Mouse (Mus musculus) cerebellum, adult 9-10 months (tissue): ENCODE measurements around the gene Lag3.

ENCODE experiments used
- DNase-seq: peaks from one replicate; pipeline ENCODE4 v3.0.0; 2022

The Lag3 gene

GRCm38 (mm10) chr6:124858561-124859318 lies 52.8 kb downstream of the Lag3 start:
- DNase-seq: peak; percentile 54

DNA sequence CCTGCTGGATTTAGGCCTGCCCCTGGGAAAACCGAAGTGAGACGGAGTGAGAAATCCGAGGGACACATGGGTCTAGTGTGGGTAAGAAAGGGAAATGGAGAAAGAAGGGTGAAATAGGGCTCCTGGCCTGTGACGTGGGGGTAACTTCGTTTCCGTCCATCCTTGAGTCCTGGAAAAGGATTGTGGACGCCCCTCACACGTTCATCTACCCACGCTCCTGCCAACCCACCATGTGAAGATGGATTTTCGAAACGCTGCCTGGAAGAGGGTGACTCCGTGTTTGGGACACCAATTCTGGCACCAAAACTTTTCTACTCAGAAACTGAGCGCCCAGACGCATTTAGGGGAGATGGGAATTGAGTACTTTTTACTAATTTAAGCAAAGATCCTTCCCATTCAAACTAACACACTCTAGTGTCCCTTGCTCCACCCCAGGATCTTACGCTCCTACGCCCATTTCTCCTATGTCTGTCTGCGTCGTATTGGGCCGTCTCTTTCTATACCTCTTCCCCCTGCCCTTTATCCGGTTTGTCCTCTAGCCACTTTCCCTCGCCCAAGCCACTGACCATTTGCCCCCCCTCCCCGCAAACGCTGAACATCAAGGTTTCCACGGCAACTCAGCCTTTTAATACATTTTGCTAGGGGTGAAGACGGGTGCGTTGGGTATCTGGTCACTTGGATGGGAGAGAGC lies 53.5 kb downstream of the Lag3 start:
- no peak for DNase-seq

DNA sequence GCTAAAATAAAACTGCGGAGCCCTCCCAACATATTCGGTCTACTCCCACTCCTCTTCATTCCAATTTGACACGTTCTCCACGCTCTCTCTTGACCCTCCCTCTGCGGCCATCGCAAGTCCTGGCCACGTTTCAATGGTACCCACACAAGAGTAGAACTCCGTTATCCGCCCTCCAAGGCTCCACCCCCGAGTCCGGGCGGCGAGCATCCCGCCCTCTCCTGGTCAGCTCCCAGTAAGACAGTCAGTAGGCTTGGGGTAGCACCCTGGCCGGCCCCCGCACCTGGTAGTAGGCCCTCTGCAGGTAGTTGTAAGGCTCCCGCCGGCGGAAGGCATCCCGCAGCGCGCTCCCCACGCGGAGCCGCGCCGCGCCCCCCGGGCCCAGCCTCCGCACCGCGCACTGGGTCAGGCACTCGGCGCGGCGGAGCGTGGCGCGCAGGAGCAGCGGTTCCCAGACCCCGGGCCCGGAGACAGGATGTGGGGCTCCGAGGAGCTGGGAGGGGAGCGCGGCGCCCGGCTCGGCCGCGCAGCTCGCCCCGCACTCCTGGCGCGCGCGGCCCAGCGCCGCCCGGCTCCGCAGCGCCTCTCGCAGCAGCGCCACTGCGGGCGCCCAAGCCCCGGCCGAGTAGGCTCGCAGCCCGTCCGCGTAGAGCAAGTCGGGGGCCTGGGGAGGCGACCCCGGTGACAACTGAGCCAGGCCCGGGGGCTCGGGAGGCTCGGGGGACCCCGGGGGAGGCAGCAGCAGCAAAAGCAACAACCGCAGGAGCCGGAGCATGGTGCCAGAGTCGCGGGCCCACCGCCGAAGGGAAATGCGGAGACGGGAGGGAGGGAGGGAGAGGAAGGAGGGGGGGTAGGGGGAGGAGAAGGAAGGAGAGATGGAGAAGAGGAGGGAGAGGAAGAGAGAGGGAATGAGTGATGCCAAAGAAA lies 54.3 kb downstream of the Lag3 start, which contains the start of gene P3h3:
P3h3 (minus strand) TSS at position 837 of the 924 bp plus-strand sequence.
- DNase-seq: peak; percentile 94

GRCm38 (mm10) chr6:124856321-124856720 lies 55.2 kb downstream of the Lag3 start:
- DNase-seq: peak; percentile 59

DNA sequence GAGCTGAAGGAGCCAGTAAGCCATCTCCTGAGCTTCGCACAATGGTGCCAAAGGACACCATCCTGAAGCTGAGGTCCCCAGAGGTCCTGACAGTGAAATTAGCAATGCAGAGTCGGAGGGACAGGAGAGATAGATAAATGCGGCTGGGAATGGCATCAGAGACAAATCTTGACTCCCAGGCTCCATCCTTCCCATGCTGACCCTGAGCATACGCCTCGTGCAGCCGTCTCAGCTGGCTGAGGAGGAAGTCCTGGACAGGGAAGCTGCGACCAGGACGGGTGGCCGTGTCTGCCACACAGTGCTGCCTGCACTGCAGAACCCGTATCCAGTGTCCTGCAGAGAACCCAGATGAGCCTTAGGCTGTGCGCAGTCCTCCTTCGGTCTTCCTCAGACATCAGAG lies 56.9 kb downstream of the Lag3 start:
- no peak for DNase-seq
